Mouse (Mus musculus): ENCODE results near the gene Lrp1. TPM values are rescaled to one million over a fixed set of nuclear protein-coding genes. Genes with fewer than 3 reads are reported as not detected.

Lrp1 gene
- polyA plus RNA-seq, 1 experiment from 2014 or later: 92.1 TPM

DNA sequence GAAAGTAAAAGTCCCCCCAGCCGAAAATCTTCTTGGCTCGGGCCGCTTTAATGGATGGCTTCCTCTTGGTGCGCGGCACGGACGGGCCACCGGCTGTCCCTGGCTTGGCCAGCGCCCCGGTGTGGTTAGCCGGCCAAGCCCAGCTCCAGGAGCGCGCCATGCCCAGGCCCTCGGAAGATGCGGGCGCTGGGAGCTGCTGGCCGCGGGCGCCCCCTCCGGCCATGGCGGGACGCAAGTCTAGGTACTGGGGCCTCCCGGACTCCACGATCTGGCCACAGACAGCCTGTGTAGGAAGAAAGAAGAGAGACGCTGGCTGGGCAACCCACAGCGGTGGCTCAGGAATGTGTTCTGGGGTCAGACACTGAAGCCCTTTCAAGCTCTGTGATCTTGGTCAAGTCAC is 94.3 kb downstream of the Lrp1 start:
- under 1% methylated on average over 26 of the region's 26 CpGs for WGBS
- no peaks in the 10 kb centered on the region for H3K9me3 ChIP-seq (ENCODE audit: control insufficient read depth, low read length)
- peak overlapping the region; percentile 42 for H3K4me2 ChIP-seq (ENCODE audit: low read length)
- no peaks in the 10 kb centered on the region for H3K36me3 ChIP-seq (ENCODE audit: control insufficient read depth, insufficient read depth, low read length)
- peaks cover 15% of the 10 kb centered on the region for H3K4me1 ChIP-seq (replicated peaks; ENCODE audit: control insufficient read depth, insufficient read depth, low read length)
- peaks cover 81% of the 10 kb centered on the region for H3K27me3 ChIP-seq (replicated peaks; ENCODE audit: control insufficient read depth, insufficient read depth, low read length)
- H3K27ac ChIP-seq (ENCODE audit: low read depth): no peak overlapping the region
- ATAC-seq (replicated peaks; ENCODE audit: low FRiP score, low TSS enrichment, low read depth) (no peak), DNase-seq (ENCODE audit: low spot score) (no peak)
- H3K9ac ChIP-seq (ENCODE audit: low read length): no peak overlapping the region
- peak overlapping the region; percentile 22 for H3K4me3 ChIP-seq (ENCODE audit: low read depth, low read length)

DNA sequence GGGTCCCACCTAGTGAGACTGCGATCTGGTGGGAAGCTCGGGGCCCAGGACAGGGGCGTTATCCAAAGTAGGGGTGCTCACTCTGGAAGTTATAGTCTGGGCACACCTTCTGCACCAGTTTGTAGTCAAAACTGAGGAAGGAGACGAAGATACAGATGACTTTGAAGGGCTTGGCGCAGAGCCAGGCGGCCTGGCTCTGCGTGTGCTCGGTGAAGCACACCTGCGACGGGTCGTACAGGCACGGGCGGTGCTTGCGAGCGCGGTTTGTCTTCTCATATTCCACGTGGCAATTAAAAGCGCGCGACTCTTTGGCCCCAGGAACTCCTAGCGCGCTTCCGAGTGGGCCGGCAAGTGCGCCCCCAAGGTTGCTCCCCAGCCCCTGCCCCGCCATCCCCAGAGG is 94.9 kb downstream of the Lrp1 start:
- DNase-seq (ENCODE audit: low spot score): no peak
- H3K27me3 ChIP-seq (replicated peaks; ENCODE audit: control insufficient read depth, insufficient read depth, low read length): peaks cover 74% of the 10 kb centered on the region
- no peak overlapping the region for H3K9ac ChIP-seq (ENCODE audit: low read length)
- H3K36me3 ChIP-seq (ENCODE audit: control insufficient read depth, insufficient read depth, low read length): no peaks in the 10 kb centered on the region
- H3K4me2 ChIP-seq (ENCODE audit: low read length): peak overlapping the region; percentile 42
- no peak overlapping the region for H3K27ac ChIP-seq (ENCODE audit: low read depth)
- peaks cover 21% of the 10 kb centered on the region for H3K4me1 ChIP-seq (replicated peaks; ENCODE audit: control insufficient read depth, insufficient read depth, low read length)
- peak overlapping the region; percentile 22; the same call in 1 of the 2 replicates for H3K4me3 ChIP-seq (ENCODE audit: low read depth, low read length)
- WGBS: 2% methylated on average over 26 of the region's 26 CpGs
- ATAC-seq (replicated peaks; ENCODE audit: low FRiP score, low TSS enrichment, low read depth): no peak
- H3K9me3 ChIP-seq (ENCODE audit: control insufficient read depth, low read length): no peaks in the 10 kb centered on the region

DNA sequence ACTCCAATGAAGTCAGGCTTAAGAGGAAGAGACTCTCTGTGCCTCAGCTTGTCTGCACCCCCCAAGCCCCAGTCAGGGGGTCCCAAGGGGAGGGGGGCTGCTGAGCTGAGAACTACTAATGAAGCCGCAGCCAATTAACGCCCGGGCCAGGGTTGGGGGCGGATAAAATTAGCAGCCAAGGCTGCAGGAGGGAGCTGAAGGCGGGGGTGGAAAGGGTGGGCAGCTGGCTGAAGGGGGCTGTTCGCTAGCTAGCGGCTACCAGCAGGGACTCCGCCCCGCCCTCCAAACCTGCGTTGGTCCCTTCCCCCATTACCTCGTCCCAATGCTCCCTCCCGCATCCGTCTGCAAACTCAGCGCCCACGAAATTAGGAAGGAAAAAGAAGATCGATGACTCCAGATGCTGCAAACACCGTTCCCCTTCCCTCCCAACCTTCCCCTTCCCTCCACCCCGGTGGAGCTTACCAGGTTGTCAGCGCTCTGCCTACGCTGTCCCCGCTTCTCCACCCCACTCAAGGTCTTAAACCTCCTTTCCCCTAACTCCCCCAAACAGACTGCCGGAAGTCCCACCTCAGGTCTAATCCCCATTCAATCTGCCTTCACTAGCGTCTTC is 96.2 kb downstream of the Lrp1 start:
- H3K4me2 ChIP-seq (ENCODE audit: low read length): no peak overlapping the region
- H3K4me1 ChIP-seq (replicated peaks; ENCODE audit: control insufficient read depth, insufficient read depth, low read length): peaks cover 24% of the 10 kb centered on the region
- peaks cover 61% of the 10 kb centered on the region for H3K27me3 ChIP-seq (replicated peaks; ENCODE audit: control insufficient read depth, insufficient read depth, low read length)
- 1% methylated on average over 20 of the region's 23 CpGs for WGBS
- no peak overlapping the region for H3K9ac ChIP-seq (ENCODE audit: low read length)
- no peak for DNase-seq (ENCODE audit: low spot score)
- H3K36me3 ChIP-seq (ENCODE audit: control insufficient read depth, insufficient read depth, low read length): peaks cover 5% of the 10 kb centered on the region; the same call in 1 of the 2 replicates
- no peak overlapping the region for H3K27ac ChIP-seq (ENCODE audit: low read depth)
- H3K4me3 ChIP-seq (ENCODE audit: low read depth, low read length): no peak overlapping the region
- ATAC-seq (replicated peaks; ENCODE audit: low FRiP score, low TSS enrichment, low read depth): no peak
- H3K9me3 ChIP-seq (ENCODE audit: control insufficient read depth, low read length): no peaks in the 10 kb centered on the region

DNA sequence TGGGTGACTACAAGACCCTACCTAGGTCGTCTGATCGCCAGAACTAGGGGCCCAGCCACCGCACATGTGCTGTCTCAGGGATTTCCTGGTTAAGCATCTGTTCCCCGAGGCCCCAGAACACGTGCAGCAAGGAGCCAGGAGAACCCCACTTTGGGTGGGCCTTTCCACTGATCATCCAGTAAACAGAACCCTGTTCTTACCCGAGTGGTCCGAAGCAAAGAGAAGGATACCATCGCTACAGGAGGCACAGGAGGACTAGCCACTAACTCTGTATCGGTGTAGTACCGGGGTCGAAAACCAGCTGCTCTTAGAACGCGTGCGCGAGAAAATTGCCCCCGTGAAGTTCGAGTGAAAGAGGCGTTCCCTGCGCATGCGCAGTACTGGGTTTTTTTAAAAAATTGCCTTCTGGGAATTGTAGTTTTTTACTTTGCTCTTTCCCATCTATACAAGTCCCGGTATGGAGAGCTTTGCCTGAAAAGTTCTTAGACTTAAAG is 98.8 kb downstream of the Lrp1 start, which contains the start of gene Shmt2:
Shmt2 (minus strand) TSS at position 357 of the 494 bp plus-strand sequence.
- WGBS: under 1% methylated on average over 21 of the region's 21 CpGs
- ATAC-seq (replicated peaks; ENCODE audit: low FRiP score, low TSS enrichment, low read depth): peak; percentile 62
- peaks cover 35% of the 10 kb centered on the region for H3K27me3 ChIP-seq (replicated peaks; ENCODE audit: control insufficient read depth, insufficient read depth, low read length)

DNA sequence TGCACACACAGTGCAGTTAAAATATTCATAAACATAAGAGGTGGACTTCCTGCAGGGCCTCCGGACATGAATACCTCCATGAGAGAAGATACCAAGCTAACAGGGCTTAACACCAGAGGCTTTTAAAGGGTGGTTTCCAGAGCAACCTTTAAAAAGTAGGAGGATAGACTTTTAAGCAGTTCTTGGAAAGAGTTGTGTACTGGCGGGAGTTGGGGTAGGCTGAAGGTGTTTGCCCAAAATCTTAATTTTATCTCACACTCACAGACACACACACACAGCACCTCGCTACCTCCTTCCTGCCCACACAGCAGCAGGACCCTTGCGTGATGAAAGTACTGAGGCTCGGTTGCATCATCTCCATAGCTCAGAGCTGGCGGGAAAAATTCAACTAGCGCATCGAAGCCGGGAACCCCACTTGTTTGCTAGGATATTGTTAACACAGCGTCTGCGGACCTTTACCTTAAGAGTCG is 99.3 kb downstream of the Lrp1 start:
- peaks cover 30% of the 10 kb centered on the region for H3K27me3 ChIP-seq (replicated peaks; ENCODE audit: control insufficient read depth, insufficient read depth, low read length)
- H3K4me2 ChIP-seq (ENCODE audit: low read length): peak overlapping the region; percentile 95
- WGBS: 7% methylated on average over 12 of the region's 12 CpGs
- H3K9ac ChIP-seq (ENCODE audit: low read length): peak overlapping the region; percentile 65
- peak overlapping the region; percentile 70 for H3K4me3 ChIP-seq (ENCODE audit: low read depth, low read length)
- no peaks in the 10 kb centered on the region for H3K9me3 ChIP-seq (ENCODE audit: control insufficient read depth, low read length)
- ATAC-seq (replicated peaks; ENCODE audit: low FRiP score, low TSS enrichment, low read depth) (no peak), DNase-seq (ENCODE audit: low spot score) (no peak)
- no peak overlapping the region for H3K27ac ChIP-seq (ENCODE audit: low read depth)
- peaks cover 26% of the 10 kb centered on the region for H3K4me1 ChIP-seq (replicated peaks; ENCODE audit: control insufficient read depth, insufficient read depth, low read length)
- H3K36me3 ChIP-seq (ENCODE audit: control insufficient read depth, insufficient read depth, low read length): peaks cover 27% of the 10 kb centered on the region

More for the DNA sequence above, 98.8 kb downstream of the Lrp1 start, which contains the start of gene Shmt2:
- peak within 1 kb of the TSS; percentile 70 for H3K4me3 ChIP-seq (ENCODE audit: low read depth, low read length)
- H3K9me3 ChIP-seq (ENCODE audit: control insufficient read depth, low read length): no peaks in the 10 kb centered on the region
- H3K9ac ChIP-seq (ENCODE audit: low read length): peak within 1 kb of the TSS; percentile 65
- H3K4me1 ChIP-seq (replicated peaks; ENCODE audit: control insufficient read depth, insufficient read depth, low read length): peaks cover 24% of the 10 kb centered on the region
- peak within 1 kb of the TSS; percentile 95 for H3K4me2 ChIP-seq (ENCODE audit: low read length)
- H3K27ac ChIP-seq (ENCODE audit: low read depth): no peak within 1 kb of the TSS
- H3K36me3 ChIP-seq (ENCODE audit: control insufficient read depth, insufficient read depth, low read length): peaks cover 26% of the 10 kb centered on the region
- DNase-seq (ENCODE audit: low spot score): peak; percentile 93

DNA sequence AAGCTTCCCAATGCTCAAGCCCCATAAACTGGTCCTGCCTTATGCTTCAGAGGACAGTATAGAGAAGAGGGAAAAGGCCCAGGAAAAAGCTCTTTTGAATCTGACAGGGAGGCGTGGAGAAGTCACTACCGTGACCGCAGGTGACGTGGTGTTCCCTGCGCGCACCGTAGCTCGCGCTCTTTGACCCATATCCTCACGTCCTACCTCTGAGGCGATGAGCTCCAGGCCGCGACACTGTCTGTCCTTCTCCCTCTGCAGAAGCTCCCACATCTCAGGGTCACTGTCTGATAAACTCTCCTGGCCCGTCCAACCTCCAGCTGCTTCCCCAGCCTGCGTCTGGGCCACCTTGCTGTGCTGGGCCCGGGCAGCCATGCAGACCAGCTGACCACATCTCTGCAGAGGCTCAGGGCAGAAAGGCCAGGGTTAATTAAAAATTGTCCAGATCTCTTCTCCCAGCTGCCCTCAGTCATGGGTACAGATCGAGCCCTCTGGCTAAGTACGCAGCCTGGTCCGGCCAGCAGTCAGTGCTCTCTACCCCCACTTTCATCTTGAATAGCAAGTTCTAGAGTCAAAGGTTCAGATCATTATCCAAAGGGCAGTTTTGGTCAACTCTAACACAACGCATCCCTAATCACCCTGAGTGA is 100.1 kb downstream of the Lrp1 start:
- peaks cover 28% of the 10 kb centered on the region for H3K27me3 ChIP-seq (replicated peaks; ENCODE audit: control insufficient read depth, insufficient read depth, low read length)
- no peak for ATAC-seq (replicated peaks; ENCODE audit: low FRiP score, low TSS enrichment, low read depth)
- no peak overlapping the region for H3K27ac ChIP-seq (ENCODE audit: low read depth)
- peak overlapping the region; percentile 70 for H3K4me3 ChIP-seq (ENCODE audit: low read depth, low read length)
- DNase-seq (ENCODE audit: low spot score): no peak
- WGBS: 78% methylated on average over 20 of the region's 20 CpGs
- H3K9ac ChIP-seq (ENCODE audit: low read length): peak overlapping the region; percentile 65; the same call in 1 of the 2 replicates
- no peaks in the 10 kb centered on the region for H3K9me3 ChIP-seq (ENCODE audit: control insufficient read depth, low read length)
- H3K36me3 ChIP-seq (ENCODE audit: control insufficient read depth, insufficient read depth, low read length): peaks cover 27% of the 10 kb centered on the region
- peak overlapping the region; percentile 95 for H3K4me2 ChIP-seq (ENCODE audit: low read length)
- H3K4me1 ChIP-seq (replicated peaks; ENCODE audit: control insufficient read depth, insufficient read depth, low read length): peaks cover 24% of the 10 kb centered on the region

DNA sequence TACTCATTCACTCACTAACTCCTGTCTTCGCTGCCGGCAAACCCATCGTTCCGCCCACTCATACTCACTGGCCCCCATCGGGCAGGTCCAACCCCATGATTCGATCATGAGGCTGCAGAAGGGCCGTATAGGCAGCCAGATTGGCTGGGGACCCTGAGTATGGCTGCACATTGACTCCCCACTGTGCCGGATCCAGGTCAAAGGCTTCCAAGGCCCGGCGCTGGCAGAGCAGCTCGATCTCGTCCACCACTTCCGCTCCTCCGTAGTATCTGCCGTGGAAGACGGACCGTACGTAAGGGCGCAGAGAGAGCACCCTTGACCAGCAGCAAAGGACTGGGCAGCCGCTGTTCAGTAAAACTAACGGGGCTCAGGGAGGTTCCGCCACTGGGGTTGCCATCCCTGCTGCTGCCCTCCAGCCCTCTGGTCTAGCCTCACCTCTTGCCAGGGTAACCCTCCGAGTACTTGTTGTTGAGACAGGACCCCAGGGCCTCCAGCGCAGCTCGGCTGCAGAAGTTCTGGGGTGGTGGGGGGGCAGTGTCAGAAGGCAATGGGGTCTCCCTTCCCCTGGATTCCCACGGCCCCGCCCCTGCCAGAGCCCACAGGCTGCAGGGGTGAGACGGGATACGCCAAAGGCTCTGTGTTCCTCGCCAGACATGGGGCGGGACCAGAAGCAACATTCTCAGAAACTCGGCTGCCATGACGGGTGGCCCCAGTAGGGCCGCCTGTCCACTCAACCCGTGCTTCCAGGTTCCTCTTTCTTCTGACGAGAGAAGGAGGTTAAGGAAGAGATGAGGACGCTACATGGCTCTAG is 100.8 kb downstream of the Lrp1 start:
- no peak overlapping the region for H3K9ac ChIP-seq (ENCODE audit: low read length)
- ATAC-seq (replicated peaks; ENCODE audit: low FRiP score, low TSS enrichment, low read depth): no peak
- no peak overlapping the region for H3K4me3 ChIP-seq (ENCODE audit: low read depth, low read length)
- peaks cover 26% of the 10 kb centered on the region for H3K4me1 ChIP-seq (replicated peaks; ENCODE audit: control insufficient read depth, insufficient read depth, low read length)
- no peak overlapping the region for H3K27ac ChIP-seq (ENCODE audit: low read depth)
- H3K36me3 ChIP-seq (ENCODE audit: control insufficient read depth, insufficient read depth, low read length): peaks cover 27% of the 10 kb centered on the region
- WGBS: 91% methylated on average over 37 of the region's 37 CpGs
- H3K4me2 ChIP-seq (ENCODE audit: low read length): no peak overlapping the region
- DNase-seq (ENCODE audit: low spot score): no peak
- peaks cover 27% of the 10 kb centered on the region for H3K27me3 ChIP-seq (replicated peaks; ENCODE audit: control insufficient read depth, insufficient read depth, low read length)
- H3K9me3 ChIP-seq (ENCODE audit: control insufficient read depth, low read length): no peaks in the 10 kb centered on the region

DNA sequence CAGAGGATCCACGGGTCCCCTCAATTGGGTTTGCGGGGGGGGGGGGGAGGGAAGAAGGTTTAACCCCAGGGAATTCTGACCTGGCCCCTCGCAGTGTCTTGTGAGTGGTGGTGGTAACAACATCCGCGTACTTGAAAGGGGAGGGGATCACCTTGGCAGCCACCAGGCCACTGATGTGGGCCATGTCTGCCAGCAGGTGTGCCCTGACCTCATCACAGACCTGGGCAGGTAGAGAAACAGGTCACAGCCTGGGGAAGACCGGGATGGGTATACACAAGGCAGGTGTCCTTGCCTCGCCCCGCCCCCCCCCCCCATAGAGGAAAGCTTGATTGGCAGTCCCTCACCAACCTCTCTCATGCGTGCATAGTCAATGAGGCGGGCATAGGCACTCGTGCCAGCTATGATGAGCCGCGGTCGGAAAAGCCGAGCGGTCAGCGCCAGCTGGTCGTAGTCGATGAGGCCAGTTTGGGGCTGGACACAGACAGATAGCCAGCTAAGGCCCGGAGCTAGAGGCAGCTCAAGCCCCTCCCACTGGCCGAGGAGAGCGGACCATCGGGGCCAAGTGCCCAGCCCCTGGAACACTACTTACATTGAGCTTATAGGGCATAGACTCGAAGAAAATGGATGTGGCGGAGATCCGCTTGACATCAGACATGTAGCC is 101.8 kb downstream of the Lrp1 start:
- H3K27ac ChIP-seq (ENCODE audit: low read depth): no peak overlapping the region
- peaks cover 27% of the 10 kb centered on the region for H3K36me3 ChIP-seq (ENCODE audit: control insufficient read depth, insufficient read depth, low read length)
- H3K9ac ChIP-seq (ENCODE audit: low read length): no peak overlapping the region
- H3K4me3 ChIP-seq (ENCODE audit: low read depth, low read length): no peak overlapping the region
- H3K9me3 ChIP-seq (ENCODE audit: control insufficient read depth, low read length): no peaks in the 10 kb centered on the region
- peaks cover 27% of the 10 kb centered on the region for H3K27me3 ChIP-seq (replicated peaks; ENCODE audit: control insufficient read depth, insufficient read depth, low read length)
- ATAC-seq (replicated peaks; ENCODE audit: low FRiP score, low TSS enrichment, low read depth): no peak
- H3K4me2 ChIP-seq (ENCODE audit: low read length): no peak overlapping the region
- no peak for DNase-seq (ENCODE audit: low spot score)
- 94% methylated on average over 25 of the region's 26 CpGs for WGBS
- H3K4me1 ChIP-seq (replicated peaks; ENCODE audit: control insufficient read depth, insufficient read depth, low read length): peaks cover 30% of the 10 kb centered on the region

Data from intestine, embryonic 14.5 days (tissue).